Mouse (Mus musculus): ENCODE results near the gene Iqgap1. TPM values are rescaled to one million over a fixed set of nuclear protein-coding genes. Genes with fewer than 3 reads are reported as not detected.

Gene Iqgap1
- total RNA-seq, 2 experiments from 2014 or later, result 26.0 to 27.3 TPM

DNA sequence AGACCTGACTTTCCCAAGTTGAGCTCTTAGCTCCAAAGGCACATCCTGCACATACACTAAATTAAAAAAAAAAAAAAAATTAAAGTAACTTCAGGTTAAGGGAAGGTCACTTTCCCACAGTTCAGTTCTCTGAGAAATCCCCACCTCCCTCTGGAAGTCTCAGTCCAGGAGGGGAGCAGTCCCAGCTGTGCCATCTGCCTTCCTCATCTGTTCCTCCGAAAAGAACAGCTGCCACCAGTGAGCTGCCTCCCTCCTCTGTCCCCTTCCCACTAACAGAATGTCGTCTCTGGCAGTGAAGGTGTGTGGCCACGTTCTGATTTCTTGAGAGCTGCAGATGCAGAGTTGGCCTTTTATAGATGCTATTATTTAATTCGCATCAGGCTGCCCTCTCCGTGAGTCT lies 127.9 kb downstream of the Iqgap1 start:
- TF ChIP-seq CTCF (IDR thresholded peaks at IDR 0.05), result no peak
- intact Hi-C loops (cut with DNase I), result no loop called here
- Histone ChIP-seq H3K27ac (no peak overlapping the region), H3K4me3 (no peak overlapping the region)
- DNase-seq (ENCODE audit: extremely low spot score in 1 of 2, low spot score in 2 of 2), result no peak

DNA sequence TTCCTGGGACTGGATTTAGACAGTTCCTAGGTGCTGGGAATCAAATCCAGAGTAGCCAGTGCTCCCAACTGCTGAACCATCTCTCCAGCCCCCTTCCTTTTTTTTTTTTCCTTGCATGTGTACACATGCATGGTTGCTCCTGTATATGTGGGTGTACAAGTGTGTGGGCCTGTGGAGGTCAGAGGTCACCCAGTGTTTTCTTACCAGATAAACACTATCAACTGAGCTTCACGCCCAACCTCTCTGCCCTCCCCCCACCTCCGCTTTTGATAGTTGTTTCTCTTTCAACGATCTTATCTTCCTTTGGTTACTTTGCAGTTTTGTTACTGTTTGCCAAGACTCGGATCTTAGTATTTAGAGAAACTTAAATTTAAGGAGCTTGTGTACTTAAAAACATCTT lies 128.9 kb downstream of the Iqgap1 start:
- no peak for TF ChIP-seq CTCF (IDR thresholded peaks at IDR 0.05)

DNA sequence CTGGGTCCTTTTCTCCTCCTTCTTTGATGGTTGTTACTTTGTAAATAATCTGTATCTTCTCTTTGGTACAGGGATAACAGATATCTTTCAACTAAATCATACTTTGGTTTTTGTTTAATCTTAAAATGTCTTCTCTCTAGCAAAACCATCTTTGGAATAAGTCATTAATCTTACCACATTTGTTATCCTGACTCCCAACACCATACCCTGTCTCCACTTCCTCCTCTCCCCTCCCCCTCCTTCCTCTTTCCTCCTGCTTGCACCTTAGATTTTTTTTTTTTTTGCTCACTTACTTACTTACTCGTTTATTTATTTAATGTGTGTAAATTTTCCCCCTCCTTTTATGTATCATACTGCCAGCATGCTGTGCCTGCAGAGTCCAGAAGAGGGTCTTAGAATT lies 129.4 kb downstream of the Iqgap1 start:
- no peak for TF ChIP-seq CTCF (IDR thresholded peaks at IDR 0.05)
- Histone ChIP-seq H3K4me3 (no peak overlapping the region), H3K27ac (no peak overlapping the region)
- no peak for DNase-seq (ENCODE audit: extremely low spot score in 1 of 2, low spot score in 2 of 2)
- intact Hi-C loops (cut with DNase I), result no loop called here

More for the DNA sequence above, 128.9 kb downstream of the Iqgap1 start:
- Histone ChIP-seq H3K27ac (no peak overlapping the region), H3K4me3 (no peak overlapping the region)
- DNase-seq (ENCODE audit: extremely low spot score in 1 of 2, low spot score in 2 of 2), result no peak
- intact Hi-C loops (cut with DNase I), result no loop called here

DNA sequence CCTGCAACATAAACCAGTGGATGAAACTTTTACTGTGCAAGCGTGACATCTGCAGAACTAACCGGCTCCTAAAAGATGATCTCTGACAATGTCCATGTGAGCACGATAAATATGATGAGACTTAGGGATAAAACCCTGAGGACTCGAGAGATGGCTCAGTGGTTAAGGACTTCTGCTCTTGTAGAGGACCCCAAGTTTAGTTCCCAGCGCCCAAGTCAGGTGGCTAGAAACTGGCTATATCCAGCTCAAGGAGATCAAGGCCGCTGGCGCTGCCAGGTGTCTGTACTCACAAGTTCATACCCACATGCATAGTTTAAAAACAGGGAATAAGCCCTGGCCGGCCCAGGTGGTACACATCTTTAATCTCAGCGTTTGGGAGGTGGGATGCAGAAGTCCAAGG lies 133.3 kb downstream of the Iqgap1 start:
- Histone ChIP-seq H3K27ac (no peak overlapping the region), H3K4me3 (no peak overlapping the region)
- no peak for TF ChIP-seq CTCF (IDR thresholded peaks at IDR 0.05)
- no peak for DNase-seq (ENCODE audit: extremely low spot score in 1 of 2, low spot score in 2 of 2)
- intact Hi-C loops (cut with DNase I), result no loop called here

DNA sequence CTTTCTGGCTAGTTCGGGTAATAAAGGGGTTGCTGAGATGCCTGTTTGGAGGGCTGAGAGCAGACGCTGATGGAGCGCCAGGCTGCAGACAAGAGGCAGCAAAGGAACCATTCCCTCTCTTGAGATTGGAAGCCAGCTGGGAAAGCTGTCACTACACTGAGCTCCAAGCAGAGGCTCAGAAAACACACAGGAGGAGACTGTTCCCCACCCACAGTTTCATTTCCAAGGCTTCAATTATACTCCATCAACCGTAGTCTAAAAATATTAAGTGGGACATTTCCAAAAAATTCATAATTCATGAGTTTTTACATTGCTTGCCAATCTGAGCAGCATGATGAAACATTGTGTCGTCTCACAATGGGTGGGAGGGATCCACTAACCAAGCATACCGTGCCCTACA lies 134.6 kb downstream of the Iqgap1 start:
- Histone ChIP-seq H3K4me3 (no peak overlapping the region), H3K27ac (no peak overlapping the region)
- TF ChIP-seq CTCF (IDR thresholded peaks at IDR 0.05), result no peak
- intact Hi-C loops (cut with DNase I), result loop anchor here (2.0 kb wide), 1 partner anchor 76 kb away; no protein-coding TSS in a partner anchor
- peak; percentile 21 to 30 for DNase-seq (ENCODE audit: extremely low spot score in 1 of 2, low spot score in 2 of 2)

DNA sequence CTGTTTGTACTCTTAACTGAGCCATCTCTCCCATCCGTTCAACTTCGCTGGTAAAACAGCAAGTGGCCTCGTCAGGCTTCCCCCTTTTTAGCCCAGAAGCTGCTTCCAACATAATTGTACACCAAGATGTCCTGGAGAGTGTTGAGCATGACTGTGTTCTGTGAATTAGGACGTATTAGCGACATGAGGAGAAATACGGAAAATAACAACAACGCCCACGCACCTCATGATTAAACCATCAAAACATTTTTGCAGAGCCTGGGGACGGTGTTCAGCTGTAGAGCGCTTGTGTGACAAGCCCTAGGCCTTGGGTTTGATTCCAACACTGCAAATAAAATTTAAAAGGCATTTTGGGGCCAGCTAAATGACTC lies 136.6 kb downstream of the Iqgap1 start:
- DNase-seq (ENCODE audit: extremely low spot score in 1 of 2, low spot score in 2 of 2), result no peak
- intact Hi-C loops (cut with DNase I), result loop anchor here (2.0 to 5.0 kb wide), 2 partner anchors 32 to 87 kb away; no protein-coding TSS in a partner anchor
- peak overlapping the region; percentile 89 for H3K4me3 ChIP-seq
- TF ChIP-seq CTCF (IDR thresholded peaks at IDR 0.05), result no peak
- peak overlapping the region; percentile 78 for H3K27ac ChIP-seq

DNA sequence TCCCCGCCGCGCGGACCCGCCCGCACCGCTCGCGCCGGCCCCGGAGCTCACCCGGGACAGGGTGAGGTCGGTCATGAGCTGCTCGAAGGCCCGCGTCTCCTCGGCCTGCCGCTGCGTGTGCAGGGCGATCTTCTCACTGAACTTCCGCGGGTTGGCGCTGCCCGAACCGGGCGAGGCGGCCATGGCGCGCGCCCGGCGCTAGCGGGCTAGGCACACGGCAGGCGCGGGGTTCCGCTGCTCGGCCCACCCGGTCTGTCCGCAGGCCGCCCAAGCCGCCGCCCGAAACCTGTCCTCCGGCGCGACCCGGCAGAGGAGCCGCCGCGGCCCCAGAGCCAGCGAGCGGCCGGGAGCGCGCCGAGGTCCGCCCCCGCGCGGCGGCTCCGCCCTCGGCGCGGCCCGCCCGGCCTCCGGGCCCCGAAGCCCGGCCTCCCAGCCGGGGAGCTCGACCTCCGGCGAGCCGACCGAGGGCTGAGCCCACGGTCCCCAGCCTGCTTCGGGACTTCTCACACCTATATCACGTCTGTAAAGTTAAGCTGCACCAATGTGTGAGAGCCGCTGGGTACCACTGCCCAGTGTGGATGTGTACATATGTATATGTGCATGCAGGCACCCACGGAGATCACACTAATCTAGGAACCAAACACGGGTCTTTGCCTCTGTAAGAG lies 137.1 kb downstream of the Iqgap1 start, which contains the start of gene Crtc3:
Crtc3 (minus strand) TSS at position 322 of the 665 bp plus-strand sequence.
- no peak for TF ChIP-seq CTCF (IDR thresholded peaks at IDR 0.05)
- H3K4me3 ChIP-seq, result peak within 1 kb of the TSS; percentile 89
- intact Hi-C loops (cut with DNase I), result loop anchor here (2.0 to 5.0 kb wide), 2 partner anchors 32 to 86 kb away; no protein-coding TSS in a partner anchor
- peak within 1 kb of the TSS; percentile 91 for H3K27ac ChIP-seq
- DNase-seq (ENCODE audit: extremely low spot score in 1 of 2, low spot score in 2 of 2), result peak; percentile 62 to 66

DNA sequence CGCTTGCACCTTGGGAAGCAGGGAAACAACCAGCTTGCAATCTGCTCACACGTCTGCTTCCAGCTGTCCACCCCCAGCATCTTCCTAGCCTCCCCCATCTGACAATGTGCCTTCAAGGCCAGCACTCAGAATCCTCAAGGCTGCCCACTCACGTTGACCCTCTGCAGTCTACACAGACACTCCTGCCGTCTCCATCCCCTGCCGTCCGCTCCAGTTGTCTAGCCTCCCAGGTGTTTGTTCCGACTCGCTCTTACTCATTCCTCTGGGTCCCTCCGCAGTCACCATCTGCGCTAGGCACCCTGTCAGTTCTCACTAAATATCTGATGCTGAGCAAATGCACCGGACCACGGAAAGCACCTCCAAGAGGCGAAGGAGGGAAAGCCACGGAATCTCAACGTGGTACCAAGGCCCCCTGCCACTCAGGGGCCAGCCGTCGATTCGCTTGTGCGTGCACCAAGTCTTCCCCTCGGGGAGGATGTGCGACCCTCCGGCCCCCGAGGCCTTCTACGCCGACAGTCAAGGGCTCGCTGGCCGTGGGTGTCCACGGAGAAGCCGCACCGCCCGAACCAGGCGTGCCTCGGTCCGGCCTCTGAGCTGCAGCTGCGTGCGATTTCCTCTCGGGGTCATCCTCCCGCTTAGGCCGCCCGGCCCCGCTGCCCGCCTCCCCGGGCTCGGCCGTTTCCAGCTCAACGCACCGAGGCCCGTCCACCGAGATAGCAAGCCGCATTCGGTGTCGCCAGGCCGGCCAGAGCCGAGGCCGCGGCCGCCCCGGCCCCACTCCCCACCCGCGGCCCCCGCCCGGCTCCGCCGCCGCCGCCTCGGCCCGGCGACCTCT lies 137.8 kb downstream of the Iqgap1 start:
- Histone ChIP-seq H3K27ac (peak overlapping the region; percentile 91), H3K4me3 (peak overlapping the region; percentile 89)
- peak; percentile 21 for TF ChIP-seq CTCF (IDR thresholded peaks at IDR 0.05)
- intact Hi-C loops (cut with DNase I), result loop anchor here (2.0 to 5.0 kb wide), 2 partner anchors 33 to 86 kb away; no protein-coding TSS in a partner anchor
- DNase-seq (ENCODE audit: extremely low spot score in 1 of 2, low spot score in 2 of 2), result peak; percentile 50 to 55

DNA sequence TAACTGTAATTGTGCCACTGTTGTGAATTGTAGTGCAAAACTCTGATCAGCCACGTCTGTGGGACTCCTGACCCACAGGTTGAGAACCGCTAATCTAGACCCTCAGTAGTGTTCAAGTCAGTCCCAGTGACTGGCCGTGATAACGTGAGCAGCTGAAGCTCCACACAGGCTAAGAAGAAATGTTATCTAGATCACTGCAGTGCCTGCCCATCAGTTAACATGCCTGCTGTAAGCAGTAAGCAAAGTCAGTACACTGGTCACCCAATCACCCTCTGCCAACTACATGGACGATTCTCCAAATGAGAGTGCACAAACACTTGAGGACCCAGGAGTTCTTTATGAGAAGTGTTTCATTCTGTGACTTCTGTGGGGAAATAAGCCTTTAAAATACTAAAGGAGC lies 140.1 kb downstream of the Iqgap1 start:
- no peak for TF ChIP-seq CTCF (IDR thresholded peaks at IDR 0.05)

DNA sequence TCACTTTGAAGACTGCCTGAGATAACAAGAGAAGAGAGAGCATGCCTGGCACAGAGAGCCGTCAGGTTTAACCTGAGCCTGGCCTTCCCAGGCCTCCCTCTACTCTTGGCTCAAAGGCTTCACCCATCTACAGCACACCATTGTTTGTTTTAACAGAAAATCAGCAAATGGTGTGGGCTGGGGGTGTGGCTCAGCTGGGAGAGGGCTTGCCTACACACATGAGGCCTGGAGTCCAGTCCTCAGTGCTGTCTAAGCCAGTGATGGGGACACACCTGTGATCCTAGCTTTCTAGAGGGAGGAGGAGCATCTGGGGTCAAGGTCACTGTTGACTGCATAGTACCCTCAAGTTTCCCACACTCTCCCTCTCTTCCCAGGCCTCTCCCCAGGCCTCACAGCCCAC lies 143.1 kb downstream of the Iqgap1 start:
- intact Hi-C loops (cut with DNase I), result no loop called here
- Histone ChIP-seq H3K27ac (no peak overlapping the region), H3K4me3 (no peak overlapping the region)
- no peak for DNase-seq (ENCODE audit: extremely low spot score in 1 of 2, low spot score in 2 of 2)
- TF ChIP-seq CTCF (IDR thresholded peaks at IDR 0.05), result no peak

More for the DNA sequence above, 140.1 kb downstream of the Iqgap1 start:
- Histone ChIP-seq H3K4me3 (no peak overlapping the region), H3K27ac (no peak overlapping the region)
- intact Hi-C loops (cut with DNase I), result loop anchor here (5.0 kb wide), 1 partner anchor 83 kb away; no protein-coding TSS in a partner anchor
- DNase-seq (ENCODE audit: extremely low spot score in 1 of 2, low spot score in 2 of 2), result no peak

DNA sequence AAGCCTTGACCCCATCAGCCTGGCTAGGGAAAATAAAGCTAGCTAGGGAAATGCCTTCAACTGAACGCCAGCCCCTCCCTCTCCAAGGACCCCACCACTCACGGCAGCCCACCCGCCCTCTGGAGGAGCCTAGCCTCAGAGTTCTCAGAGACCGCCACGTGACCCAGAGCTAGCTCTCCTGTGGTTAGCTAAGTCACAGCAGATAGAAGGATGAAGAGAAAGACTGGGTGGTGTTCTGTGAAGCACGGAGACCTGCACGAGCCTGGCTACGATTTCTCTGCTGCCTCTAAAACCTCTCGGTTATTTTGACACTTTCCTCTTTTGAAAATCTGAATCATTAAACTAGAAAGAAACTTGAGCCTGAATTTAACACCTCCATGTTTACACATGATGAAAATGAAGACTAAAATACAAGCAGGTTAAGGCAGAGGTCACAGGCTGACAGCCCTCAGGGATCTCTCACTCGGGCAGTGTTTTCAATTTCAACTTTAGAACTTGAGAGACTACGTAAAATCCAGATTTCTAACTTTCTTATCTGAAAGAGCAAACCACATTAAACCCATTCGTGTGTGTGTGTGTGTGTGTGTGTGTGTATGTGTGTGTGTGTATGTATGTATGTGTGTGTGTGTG lies 145.4 kb downstream of the Iqgap1 start:
- Histone ChIP-seq H3K27ac (no peak overlapping the region), H3K4me3 (no peak overlapping the region)
- DNase-seq (ENCODE audit: extremely low spot score in 1 of 2, low spot score in 2 of 2), result no peak
- TF ChIP-seq CTCF (IDR thresholded peaks at IDR 0.05), result no peak
- intact Hi-C loops (cut with DNase I), result no loop called here

DNA sequence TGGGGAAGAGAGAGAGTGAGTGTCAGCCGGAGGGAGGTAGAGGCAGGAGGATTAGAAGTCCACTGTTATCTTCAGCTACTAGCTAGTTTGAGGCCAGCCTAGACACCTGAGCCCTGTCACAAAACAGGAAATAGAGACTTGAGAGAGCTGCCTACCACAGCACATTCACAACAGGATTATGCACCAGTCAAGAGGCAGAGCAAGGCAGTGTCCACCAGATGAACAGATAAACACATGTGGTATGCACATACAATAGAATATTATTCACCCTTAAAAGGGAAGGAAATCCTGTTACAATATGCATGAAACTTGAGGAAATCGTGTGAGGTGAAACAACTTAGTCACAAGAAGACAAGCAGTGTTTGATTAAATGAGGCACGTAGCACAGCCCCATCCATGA lies 153.5 kb downstream of the Iqgap1 start:
- TF ChIP-seq CTCF (IDR thresholded peaks at IDR 0.05), result no peak
- DNase-seq (ENCODE audit: extremely low spot score in 1 of 2, low spot score in 2 of 2), result no peak
- intact Hi-C loops (cut with DNase I), result no loop called here
- Histone ChIP-seq H3K4me3 (no peak overlapping the region), H3K27ac (no peak overlapping the region)

Data from left cerebral cortex, adult 2 months (tissue).